Mouse (Mus musculus): Measurements from ENCODE around the gene Zfp281.

DNA sequence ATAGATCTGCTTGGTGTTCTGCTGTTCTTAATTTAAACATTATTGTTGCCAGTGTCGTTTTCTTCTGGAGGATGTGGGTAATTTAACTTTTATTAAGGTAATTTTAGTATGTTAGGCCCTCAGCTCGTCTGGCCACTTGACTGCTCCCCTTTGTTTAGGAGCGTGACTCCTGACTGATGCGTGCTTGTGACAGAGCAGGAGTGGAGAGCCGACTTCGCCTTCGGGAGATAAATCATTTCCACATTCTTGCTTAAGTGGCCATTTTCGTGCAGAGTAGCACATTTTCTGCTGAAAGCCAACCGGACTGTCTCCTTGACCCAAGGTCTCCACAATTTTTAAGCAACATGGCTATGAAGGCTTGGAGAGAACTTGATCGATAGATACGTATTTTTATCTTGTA is 29.7 kb downstream of the Zfp281 start:
- TF ChIP-seq CTCF (IDR thresholded peaks at IDR 0.05; ENCODE audit: insufficient read depth, low read length) = no peak
- no peak for TF ChIP-seq POLR2A (IDR thresholded peaks at IDR 0.05; ENCODE audit: borderline replicate concordance, extremely low read depth, low read depth, low read length)

Data from lung, adult 2 months (tissue).